Mouse (Mus musculus): Measurements from ENCODE around the gene Uaca.

DNA sequence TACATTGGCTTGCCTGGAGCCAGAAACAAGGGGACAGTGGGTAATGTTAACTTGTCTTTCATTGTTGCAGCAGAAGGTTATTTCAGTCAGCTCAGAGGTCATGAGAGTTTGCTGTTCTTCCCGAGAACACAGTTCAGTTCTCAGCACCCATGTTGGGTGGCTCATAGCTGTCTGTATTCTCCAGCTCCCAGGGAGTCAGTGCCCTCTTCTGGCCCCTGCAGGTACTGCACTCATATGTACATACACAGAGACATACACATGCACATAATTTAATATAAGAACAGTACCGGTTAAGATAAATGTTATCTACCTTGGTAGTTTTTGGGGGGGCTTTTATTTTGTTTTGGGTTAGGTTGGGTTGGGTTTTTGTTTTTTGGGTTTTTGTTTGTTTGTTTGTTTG lies 45.2 kb upstream of the Uaca start:
- TF ChIP-seq CTCF (IDR thresholded peaks at IDR 0.05; ENCODE audit: extremely low read depth, insufficient read depth, insufficient read length, insufficient replicate concordance) (no peak), POLR2A (IDR thresholded peaks at IDR 0.05; ENCODE audit: low read depth, low read length) (no peak)
